Mouse (Mus musculus) ES-Bruce4 (cell line): ENCODE data around the gene Atrx. TPM values are rescaled to one million over a fixed set of nuclear protein-coding genes. Genes with fewer than 3 reads are reported as not detected.

Experiments
- H3K27ac ChIP-seq: 2 replicates; pipeline ENCODE4 v1.5.1; 2012; ENCODE audit warnings: low read length, inconsistent platforms; ENCODE audit not compliant: insufficient read depth
- H3K27me3 ChIP-seq: 2 replicates; pipeline ENCODE4 v1.6.1; 2012; ENCODE audit warnings: mild to moderate bottlenecking, low read length, inconsistent platforms; ENCODE audit not compliant: control insufficient read depth, poor library complexity, insufficient read depth, severe bottlenecking
- H3K36me3 ChIP-seq: 2 replicates; pipeline ENCODE4 v1.6.1; 2012; ENCODE audit warnings: inconsistent platforms, mild to moderate bottlenecking, low read length, moderate library complexity; ENCODE audit not compliant: control insufficient read depth, poor library complexity, insufficient read depth, severe bottlenecking
- H3K4me1 ChIP-seq: one replicate; pipeline ENCODE4 v1.8.1; 2011; ENCODE audit warnings: low read length; ENCODE audit not compliant: control insufficient read depth, insufficient read depth
- H3K4me3 ChIP-seq: 2 replicates; pipeline ENCODE4 v1.5.1; 2011; ENCODE audit warnings: low read depth, mild to moderate bottlenecking, low read length
- H3K9ac ChIP-seq: 2 replicates; pipeline ENCODE4 v1.6.1; 2012; ENCODE audit warnings: low read depth, mild to moderate bottlenecking, inconsistent platforms; ENCODE audit not compliant: poor library complexity, severe bottlenecking
- H3K9me3 ChIP-seq: replicated peaks from 2 replicates; pipeline ENCODE4 v1.6.1; 2012; ENCODE audit warnings: mild to moderate bottlenecking, low read length, inconsistent platforms; ENCODE audit not compliant: control insufficient read depth, poor library complexity, insufficient read depth, severe bottlenecking
- CTCF ChIP-seq: IDR thresholded peaks from one replicate; pipeline ENCODE4 v1.8.1; 2011; ENCODE audit warnings: low read depth, low read length
- EP300 ChIP-seq: IDR thresholded peaks from 2 replicates; pipeline ENCODE4 v1.6.1; 2011; ENCODE audit warnings: low read depth, low read length; ENCODE audit not compliant: insufficient read depth
- POLR2A ChIP-seq: IDR thresholded peaks from one replicate; pipeline ENCODE4 v1.8.1; 2011; ENCODE audit warnings: low read length; ENCODE audit not compliant: insufficient read depth
- polyA plus RNA-seq: library from polyadenylated mRNA; stranded (reverse); fragments of >200 nt; gene quantifications from 2 replicates; pipeline ENCODE4 v1.2.4, GENCODE M21; 2011; ENCODE audit warnings: low read depth; ENCODE audit not compliant: missing spikeins, insufficient read depth, insufficient read length

The Atrx gene
- polyA plus RNA-seq, 1 experiment: 532 TPM

DNA sequence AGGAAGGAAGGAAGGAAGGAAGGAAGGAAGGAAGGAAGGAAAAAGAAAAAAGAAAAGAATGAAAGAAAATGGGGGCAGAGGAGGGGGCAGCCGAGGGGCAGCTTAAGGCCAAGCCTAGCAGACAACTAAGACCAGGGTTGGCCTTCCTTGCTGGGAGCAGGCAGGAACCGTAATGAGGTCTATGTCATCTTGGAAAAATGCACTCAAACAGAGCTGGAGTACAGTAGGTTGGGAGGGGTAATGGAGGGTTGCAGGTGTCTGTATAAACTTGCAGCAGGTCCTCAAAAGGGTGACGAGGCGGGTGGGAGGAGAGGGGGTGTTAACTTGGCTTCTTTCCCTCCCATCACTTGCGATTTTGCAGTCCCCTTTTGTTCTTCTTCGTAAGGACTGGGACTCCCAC, 163.2 kb downstream of the Atrx start:
- H3K9me3 ChIP-seq: no peaks in the 10 kb centered on the region
- H3K4me1 ChIP-seq: no peaks in the 10 kb centered on the region
- H3K4me3 ChIP-seq: no peak overlapping the region
- TF ChIP-seq POLR2A (no peak), CTCF (no peak), EP300 (no peak)
- H3K9ac ChIP-seq: no peak overlapping the region
- no peak overlapping the region for H3K27ac ChIP-seq
- H3K27me3 ChIP-seq: peaks cover 10% of the 10 kb centered on the region; the same call in 1 of the 2 replicates
- no peaks in the 10 kb centered on the region for H3K36me3 ChIP-seq

DNA sequence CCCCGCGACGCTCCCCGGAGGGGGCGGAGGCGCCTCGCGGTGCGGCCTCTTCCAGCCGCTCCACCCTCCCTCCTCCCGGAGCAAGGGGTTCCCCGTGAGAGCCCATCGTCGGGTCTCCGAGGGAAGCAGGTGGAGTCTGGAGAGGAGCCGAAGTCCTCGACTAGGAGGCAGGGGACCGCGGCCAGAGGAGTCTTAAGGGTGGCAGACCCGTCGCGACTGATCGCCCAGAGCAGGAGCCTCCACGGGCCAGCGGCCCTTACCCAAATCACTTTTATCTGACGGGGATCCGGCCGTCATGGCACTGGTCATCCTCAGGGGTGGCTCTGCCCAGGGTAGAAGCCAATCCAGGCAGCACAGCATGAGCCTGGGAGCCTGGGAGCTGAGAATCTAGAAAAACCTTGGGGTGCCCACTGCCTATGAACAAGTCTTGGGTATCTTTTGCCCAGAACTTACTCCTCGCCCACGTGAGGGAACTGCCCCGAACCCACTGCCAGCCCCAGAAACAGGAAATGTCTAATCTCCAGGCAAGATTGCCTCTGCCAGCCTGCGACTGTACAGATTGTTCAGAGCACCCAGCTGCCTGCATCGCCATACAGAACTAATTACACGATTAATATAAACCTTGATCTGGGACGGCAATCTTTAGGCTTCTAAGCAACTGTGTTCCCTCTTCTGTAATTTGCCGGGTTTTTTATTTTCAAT, 164.0 kb downstream of the Atrx start:
- H3K9me3 ChIP-seq: no peaks in the 10 kb centered on the region
- peak overlapping the region; percentile 91; the same call in 1 of the 2 replicates for H3K4me3 ChIP-seq
- peaks cover 10% of the 10 kb centered on the region; the same call in 1 of the 2 replicates for H3K27me3 ChIP-seq
- H3K9ac ChIP-seq: peak overlapping the region; percentile 48; the same call in 1 of the 2 replicates
- no peaks in the 10 kb centered on the region for H3K36me3 ChIP-seq
- no peaks in the 10 kb centered on the region for H3K4me1 ChIP-seq
- H3K27ac ChIP-seq: no peak overlapping the region
- TF ChIP-seq POLR2A (no peak), EP300 (no peak), CTCF (no peak)

DNA sequence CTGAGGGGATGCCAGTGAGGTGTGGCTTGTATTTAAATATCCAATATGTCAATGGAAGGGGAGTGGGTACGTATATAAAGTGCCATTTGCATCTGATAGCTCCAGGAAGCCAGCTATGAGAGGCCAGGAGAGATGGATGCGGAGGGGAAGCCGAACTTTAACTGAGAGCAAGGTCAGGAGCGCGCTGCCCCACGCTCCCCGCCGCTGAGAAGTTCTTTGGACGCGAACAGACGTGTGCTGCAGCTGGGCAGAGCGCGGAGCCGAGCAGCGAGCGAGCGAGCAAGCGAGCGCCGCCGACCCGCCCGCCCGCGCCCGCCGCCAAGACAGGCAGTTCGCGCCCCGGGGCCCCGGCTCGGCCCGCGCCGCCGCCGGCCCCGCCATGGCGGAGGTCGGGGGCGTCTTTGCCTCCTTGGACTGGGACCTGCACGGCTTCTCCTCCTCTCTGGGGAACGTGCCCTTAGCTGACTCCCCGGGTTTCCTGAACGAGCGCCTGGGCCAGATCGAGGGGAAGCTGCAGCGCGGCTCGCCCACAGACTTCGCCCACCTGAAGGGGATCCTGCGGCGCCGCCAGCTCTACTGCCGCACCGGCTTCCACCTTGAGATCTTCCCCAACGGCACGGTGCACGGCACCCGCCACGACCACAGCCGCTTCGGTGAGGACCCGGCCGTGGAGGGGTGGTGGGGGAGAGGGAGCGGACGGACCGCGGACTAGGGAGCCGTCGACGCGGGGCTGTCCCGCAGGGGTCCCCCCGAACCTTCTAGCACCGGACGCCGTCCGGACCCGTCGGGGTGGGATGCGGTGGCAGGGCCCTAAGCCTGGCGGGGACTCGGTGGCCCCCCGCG, 164.8 kb downstream of the Atrx start, which contains the start of gene Fgf16:
Gene Fgf16 (plus strand): TSS at position 118 of the 843 bp plus-strand sequence.
- no peaks in the 10 kb centered on the region for H3K4me1 ChIP-seq
- peak within 1 kb of the TSS; percentile 48 for H3K9ac ChIP-seq
- no peak for TF ChIP-seq EP300
- no peak for TF ChIP-seq CTCF
- TF ChIP-seq POLR2A: no peak
- H3K36me3 ChIP-seq: no peaks in the 10 kb centered on the region
- H3K27me3 ChIP-seq: peaks cover 10% of the 10 kb centered on the region; the same call in 1 of the 2 replicates
- peak within 1 kb of the TSS; percentile 91 for H3K4me3 ChIP-seq
- H3K27ac ChIP-seq: no peak within 1 kb of the TSS
- H3K9me3 ChIP-seq: no peaks in the 10 kb centered on the region

GRCm38 (mm10) chrX:105763612-105764011, 165.6 kb downstream of the Atrx start:
- Histone ChIP-seq H3K9me3 (no peaks in the 10 kb centered on the region), H3K4me1 (no peaks in the 10 kb centered on the region), H3K27ac (no peak overlapping the region), H3K27me3 (peaks cover 10% of the 10 kb centered on the region; the same call in 1 of the 2 replicates), H3K4me3 (peak overlapping the region; percentile 91), H3K36me3 (no peaks in the 10 kb centered on the region), H3K9ac (no peak overlapping the region; the same call in 1 of the 2 replicates)
- TF ChIP-seq EP300: no peak
- no peak for TF ChIP-seq CTCF
- no peak for TF ChIP-seq POLR2A

- H3K36me3 ChIP-seq: no peaks in the 10 kb centered on the region
- H3K4me1 ChIP-seq: no peaks in the 10 kb centered on the region
- H3K27ac ChIP-seq: no peak overlapping the region
- peaks cover 10% of the 10 kb centered on the region; the same call in 1 of the 2 replicates for H3K27me3 ChIP-seq
- no peak overlapping the region for H3K9ac ChIP-seq
- no peaks in the 10 kb centered on the region for H3K9me3 ChIP-seq
- peak overlapping the region; percentile 91 for H3K4me3 ChIP-seq
- peak; percentile 45 for TF ChIP-seq CTCF
- TF ChIP-seq EP300: no peak
These were observed 166.2 kb downstream of the Atrx start for GRCm38 (mm10) chrX:105762847-105763527.

Other genes with a start within 250 kb of the Atrx start
- not detected in 2 replicates for gene Fgf16, start 165.1 kb downstream of the Atrx start, polyA plus RNA-seq
- gene Magt1, start 82.5 kb upstream of the Atrx start, polyA plus RNA-seq: 38.9 and 39.3 TPM in 2 replicates
- 722 and 811 TPM in 2 replicates for gene Cox7b, start 86.3 kb upstream of the Atrx start, polyA plus RNA-seq
- gene Atp7a, start 97.9 kb upstream of the Atrx start, polyA plus RNA-seq: 19.8 and 24.0 TPM in 2 replicates
- not detected in 2 replicates for gene Tlr13, start 213.8 kb upstream of the Atrx start, polyA plus RNA-seq